Mouse (Mus musculus) Patski (cell line): ENCODE measurements around the gene Egln1. TPM values are rescaled to one million over a fixed set of nuclear protein-coding genes. Genes with fewer than 3 reads are reported as not detected.

ENCODE experiments used
- ATAC-seq: fragments of 100-300 bp; one replicate; pipeline ENCODE4 v1.8.0; 2021
- CTCF ChIA-PET: fragments of 350-600 bp; sonication (Branson Sonifier 250); formaldehyde crosslinking; loops from one replicate; lab custom pipeline; 2022; ENCODE audit warnings: inconsistent platforms; lab: Charles Lee
- POLR2A ChIA-PET: fragments of 350-600 bp; sonication (Branson Sonifier 250); formaldehyde crosslinking; loops from one replicate; lab custom pipeline; 2022; ENCODE audit warnings: antibody characterized with exemption, inconsistent platforms; lab: Charles Lee
- DNase-seq: peaks from one replicate; pipeline ENCODE4 v3.0.0-alpha.2; 2011; ENCODE audit warnings: low read depth, low spot score
- H3K27me3 ChIP-seq: fragments of 371-371 bp; one replicate; pipeline ENCODE4 v1.5.1; 2021
- CTCF ChIP-seq: fragments of 100-300 bp; IDR thresholded peaks from one replicate; pipeline ENCODE4 v1.5.1; 2021
- in situ Hi-C: fragments of 300-500 bp; cut with MboI; formaldehyde crosslinking; loops from 3 replicates; pipeline ENCODE4 v1.11.1; 2018; ENCODE audit warnings: low pct_unique_long_range_greater_than_20kb, mixed read lengths
- polyA plus RNA-seq: library from polyadenylated mRNA; unstranded; gene quantifications from one replicate; pipeline ENCODE4 v1.2.3, GENCODE M21; 2021

Egln1 gene
- polyA plus RNA-seq, 1 experiment from 2014 or later: 50.7 TPM

GRCm38 (mm10) chr8:124970312-124970933 is 21.3 kb upstream of the Egln1 start:
- in situ Hi-C loops: no loop called here
- POLR2A ChIA-PET: no interaction called here
- no peak for DNase-seq
- ATAC-seq: no peak
- no peak for TF ChIP-seq CTCF
- H3K27me3 ChIP-seq: no peaks in the 10 kb centered on the region
- CTCF ChIA-PET: no interaction called here

GRCm38 (mm10) chr8:124964966-124965365 is 15.8 kb upstream of the Egln1 start:
- ATAC-seq (no peak), DNase-seq (no peak)
- ChIA-PET POLR2A (no interaction called here), CTCF (no interaction called here)
- no peaks in the 10 kb centered on the region for H3K27me3 ChIP-seq
- in situ Hi-C loops: no loop called here
- TF ChIP-seq CTCF: no peak

GRCm38 (mm10) chr8:124963246-124963645 is 14.1 kb upstream of the Egln1 start:
- no peak for TF ChIP-seq CTCF
- ChIA-PET POLR2A (no interaction called here), CTCF (interaction anchor here (1.2 kb wide), 1 partner anchor 22 kb away, joined by 3 read pairs; no protein-coding TSS in a partner anchor)
- ATAC-seq: no peak
- in situ Hi-C loops: no loop called here
- DNase-seq: no peak
- H3K27me3 ChIP-seq: no peaks in the 10 kb centered on the region

GRCm38 (mm10) chr8:124960226-124960880 is 11.2 kb upstream of the Egln1 start:
- ATAC-seq (peak; percentile 70), DNase-seq (no peak)
- in situ Hi-C loops: no loop called here
- ChIA-PET CTCF (no interaction called here), POLR2A (interaction anchor here (0.6 to 2.5 kb wide), 3 partner anchors 10 to 210 kb away, joined by 3 to 10 read pairs (median 5); partner anchors contain the start of genes Egln1 and Tsnax)
- TF ChIP-seq CTCF: no peak
- H3K27me3 ChIP-seq: no peaks in the 10 kb centered on the region

- DNase-seq (no peak), ATAC-seq (no peak)
- CTCF ChIA-PET: no interaction called here
- in situ Hi-C loops: no loop called here
- no peak for TF ChIP-seq CTCF
- POLR2A ChIA-PET: interaction anchor here (1.2 to 2.5 kb wide), 2 partner anchors 10 to 53 kb away, joined by 5 to 10 read pairs; partner anchors contain the start of genes Egln1 and Tsnax
- no peaks in the 10 kb centered on the region for H3K27me3 ChIP-seq
Measured at GRCm38 (mm10) chr8:124959462-124960225, 10.5 kb upstream of the Egln1 start.

- POLR2A ChIA-PET: interaction anchor here (1.1 kb wide), 1 partner anchor 45 kb away, joined by 4 read pairs; no protein-coding TSS in a partner anchor
- CTCF ChIA-PET: no interaction called here
- in situ Hi-C loops: loop anchor here (5.0 kb wide), 2 partner anchors 57 to 58 kb away; partner anchors contain the start of genes Exoc8, Sprtn and Tsnax
- DNase-seq (no peak), ATAC-seq (peak; percentile 73)
- no peak for TF ChIP-seq CTCF
- no peaks in the 10 kb centered on the region for H3K27me3 ChIP-seq
Measured at GRCm38 (mm10) chr8:124954572-124955082, 5.5 kb upstream of the Egln1 start.

- ChIA-PET CTCF (no interaction called here), POLR2A (no interaction called here)
- ATAC-seq (no peak), DNase-seq (no peak)
- no peaks in the 10 kb centered on the region for H3K27me3 ChIP-seq
- TF ChIP-seq CTCF: no peak
- in situ Hi-C loops: loop anchor here (5.0 kb wide), 2 partner anchors 56 to 59 kb away; partner anchors contain the start of genes Exoc8, Sprtn and Tsnax
Measured at GRCm38 (mm10) chr8:124953188-124953587, 4.1 kb upstream of the Egln1 start.

- POLR2A ChIA-PET: interaction anchor here (0.6 to 2.4 kb wide), 5 partner anchors 9 to 80 kb away, joined by 3 to 10 read pairs (median 3); no protein-coding TSS in a partner anchor
- DNase-seq (no peak), ATAC-seq (no peak)
- CTCF ChIA-PET: interaction anchor here (0.8 kb wide), 2 partner anchors 55 to 64 kb away, joined by 3 to 4 read pairs; no protein-coding TSS in a partner anchor
- TF ChIP-seq CTCF: no peak
- no peaks in the 10 kb centered on the region for H3K27me3 ChIP-seq
- in situ Hi-C loops: loop anchor here (5.0 kb wide), 2 partner anchors 54 to 61 kb away; partner anchors contain the start of genes Exoc8, Sprtn and Tsnax
Measured at GRCm38 (mm10) chr8:124950865-124951264, 1.7 kb upstream of the Egln1 start.

GRCm38 (mm10) chr8:124950069-124950456 is 939 bp upstream of the Egln1 start:
- in situ Hi-C loops: loop anchor here (5.0 kb wide), 2 partner anchors 53 to 62 kb away; partner anchors contain the start of genes Exoc8, Sprtn and Tsnax

GRCm38 (mm10) chr8:124948733-124949111 is 402 bp downstream of the Egln1 start:
- H3K27me3 ChIP-seq: no peaks in the 10 kb centered on the region
- ChIA-PET CTCF (interaction anchor here (1.3 kb wide), 1 partner anchor 31 kb away, joined by 3 read pairs; no protein-coding TSS in a partner anchor), POLR2A (interaction anchor here (1.0 to 2.4 kb wide), 6 partner anchors 11 to 64 kb away, joined by 3 to 10 read pairs (median 4); partner anchors contain the start of genes Exoc8, Sprtn and Tsnax)
- no peak for TF ChIP-seq CTCF
- peak; percentile 17 for ATAC-seq
- no peak for DNase-seq
- in situ Hi-C loops: no loop called here

More at GRCm38 (mm10) chr8:124950069-124950456, 939 bp upstream of the Egln1 start:
- ChIA-PET POLR2A (interaction anchor here (0.7 to 2.4 kb wide), 6 partner anchors 10 to 62 kb away, joined by 3 to 10 read pairs (median 4); no protein-coding TSS in a partner anchor), CTCF (no interaction called here)
- TF ChIP-seq CTCF: no peak
- ATAC-seq (no peak), DNase-seq (no peak)
- no peaks in the 10 kb centered on the region for H3K27me3 ChIP-seq
